In the genomic region with DNA sequence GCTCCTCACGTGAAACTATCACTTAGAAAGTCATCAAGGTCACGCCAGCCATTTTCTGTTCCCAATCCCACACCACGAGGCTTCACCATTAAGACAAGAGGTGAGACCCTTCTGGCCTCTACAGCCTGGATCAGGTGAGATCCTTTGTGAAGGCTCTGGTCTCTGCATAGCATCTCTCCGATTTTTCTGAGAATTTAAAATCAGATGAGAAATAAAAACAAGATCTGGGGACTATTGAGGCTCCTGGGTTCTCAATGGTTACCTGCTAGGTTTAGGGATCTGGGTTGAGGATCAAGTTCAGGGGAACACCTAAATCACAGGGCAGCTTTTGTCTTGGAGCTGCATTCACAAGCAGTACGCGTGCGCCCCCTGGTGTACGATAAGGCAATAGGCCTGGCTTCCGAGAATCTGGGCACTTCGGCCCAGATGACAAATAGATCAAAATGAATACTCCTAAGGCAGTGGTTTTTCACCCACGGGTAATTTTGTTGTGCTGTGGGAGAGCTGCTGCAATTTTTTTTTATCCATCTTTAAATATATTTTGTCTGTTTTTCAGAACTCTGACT, we compare ENCODE assay signal across 9 mouse cellular contexts. TPM values are rescaled to one million over a fixed set of nuclear protein-coding genes. Genes with fewer than 3 reads are reported as not detected.
DNase-seq lines count a peak whose midpoint lies in the region; ATAC-seq and TF ChIP-seq lines count a peak whose summit lies in the region.
"Had no signal": no experiment of that assay in that cellular context is flagged by ENCODE, and none has a peak within 500 bp of the region (broad histone marks: within the 10 kb centered on the region; RNA-seq: fewer than 3 reads in every experiment).

No protein-coding gene starts in this region.

- H3K4me1 ChIP-seq in ES-E14 (ENCODE audit: control insufficient read depth in 2 of 2, insufficient read depth in 2 of 2, low read length in 2 of 2, poor library complexity in 1 of 2), result peaks cover 6 to 10% of the 10 kb centered on the region in 2 experiments
- H3K4me1 ChIP-seq in lung, postnatal 0 days (ENCODE audit: insufficient read depth, low read depth, low read length), result no peaks in the 10 kb centered on the region

- 6% methylated on average over 11 of the region's 11 CpGs for WGBS in lung, postnatal 0 days

- ATAC-seq in lung, postnatal 0 days, result no peak

- TF ChIP-seq CTCF in lung, postnatal 0 days (IDR thresholded peaks at IDR 0.05), result peak; percentile 98

- H3K9ac ChIP-seq in ES-E14 (ENCODE audit: insufficient read depth, low read depth, low read length, poor library complexity, severe bottlenecking), result no peak overlapping the region
- no peak overlapping the region for H3K9ac ChIP-seq in lung, postnatal 0 days (replicated peaks; ENCODE audit: low read depth)
- H3K9ac ChIP-seq: hindbrain, embryonic 15.5 days had no signal

- no peak for TF ChIP-seq EP300 in lung, postnatal 0 days (IDR thresholded peaks at IDR 0.05)

- H3K27ac ChIP-seq in ES-E14 (ENCODE audit: insufficient read depth, low read depth, low read length, poor library complexity, severe bottlenecking), result no peak overlapping the region
- H3K27ac ChIP-seq in lung, postnatal 0 days (ENCODE audit: low read length), result no peak overlapping the region
- H3K27ac ChIP-seq: hindbrain, embryonic 15.5 days had no signal

- DNase-seq in B cell, adult 2 months, result peak; percentile 85 to 86
- peak; percentile 72 for DNase-seq in ES-E14 (ENCODE audit: low read depth, low spot score)
- DNase-seq in c-Kit-positive CD71-positive TER-119-positive erythroid progenitor cells, embryonic 14.5 days (ENCODE audit: low spot score), result peak; percentile 62
- peak; percentile 36 to 76 for DNase-seq in frontal cortex, postnatal 14 days (ENCODE audit: low spot score in 2 of 2)
- DNase-seq in layer of hippocampus, adult 18-20 months (ENCODE audit: low spot score in 2 of 2), result peak; percentile 49 to 91
- DNase-seq in lung, postnatal 0 days (ENCODE audit: low spot score), result peak; percentile 80
- DNase-seq in right cerebral cortex, postnatal 4 days, result peak; percentile 86
- peak; percentile 49 for DNase-seq in yolk sac, embryonic 10.5 days (ENCODE audit: low spot score)

- no peaks in the 10 kb centered on the region for H3K9me3 ChIP-seq in ES-E14 (ENCODE audit: control insufficient read depth, insufficient read depth, low read depth, low read length)
- H3K9me3 ChIP-seq in lung, postnatal 0 days (ENCODE audit: low read length), result no peaks in the 10 kb centered on the region
- H3K9me3 ChIP-seq: hindbrain, embryonic 15.5 days had no signal

- no peak overlapping the region for H3K4me3 ChIP-seq in ES-E14 (ENCODE audit: insufficient read depth in 1 of 2, low read depth in 1 of 2, low read length in 2 of 2, poor library complexity in 1 of 2, severe bottlenecking in 1 of 2)
- no peak overlapping the region for H3K4me3 ChIP-seq in lung, postnatal 0 days (ENCODE audit: low read depth, low read length)
- H3K4me3 ChIP-seq: hindbrain, embryonic 15.5 days had no signal

- H3K36me3 ChIP-seq in ES-E14 (ENCODE audit: control insufficient read depth, insufficient read depth, low read length, poor library complexity, severe bottlenecking), result peaks cover 4% of the 10 kb centered on the region; the same call in 1 of the 2 replicates
- H3K36me3 ChIP-seq in lung, postnatal 0 days (ENCODE audit: insufficient read depth, low read length), result no peaks in the 10 kb centered on the region
- H3K36me3 ChIP-seq: hindbrain, embryonic 15.5 days had no signal

- in situ Hi-C loops in ES-E14 (cut with MboI; ENCODE audit: low sequenced_read_pairs in 2 of 2, unreplicated experiment in 2 of 2), result loop anchor here in 1 of 2 experiments (10.0 kb wide), 1 partner anchor 78 kb away; no protein-coding TSS in a partner anchor

- H3K4me2 ChIP-seq in lung, postnatal 0 days (replicated peaks; ENCODE audit: low read depth, low read length), result no peak overlapping the region
- H3K4me2 ChIP-seq: hindbrain, embryonic 15.5 days had no signal

- no peaks in the 10 kb centered on the region for H3K27me3 ChIP-seq in lung, postnatal 0 days (replicated peaks; ENCODE audit: insufficient read depth, low read length)
- H3K27me3 ChIP-seq: hindbrain, embryonic 15.5 days had no signal

TF ChIP-seq in ES-E14, 5 proteins besides CTCF, POLR2A, EP300 and RAD21:
- TF ChIP-seq ZC3H11A (IDR thresholded peaks at IDR 0.05; ENCODE audit: borderline replicate concordance, low read depth, low read length) (peak; percentile 95), MAFK (IDR thresholded peaks at IDR 0.05; ENCODE audit: insufficient read depth, low read depth, low read length) (no peak), ZNF384 (IDR thresholded peaks at IDR 0.05; ENCODE audit: low read depth, low read length) (no peak)

RNA-seq across cellular contexts. Expression of gene Ptprf, which starts 1.6 kb away (rescaled TPM):
- total RNA-seq in ES-E14 (2012; rRNA removed), result 226 and 491 TPM in 2 replicates
- 10 to 100 TPM; 67.6 to 77.5 TPM for total RNA-seq in layer of hippocampus, adult 18-20 months (2021)
- polyA plus RNA-seq in lung, postnatal 0 days (2015; fragmentation: Nextera tagmentation; extraction: Ambion mirVana), result 65.1 and 85.0 TPM in 2 replicates
